22 mouse cellular contexts compared by ENCODE assay signal in genomic region chr8:8622476-8622875, GRCm38 (mm10). TPM values are rescaled to one million over a fixed set of nuclear protein-coding genes. Genes with fewer than 3 reads are reported as not detected.
DNase-seq lines count a peak whose midpoint lies in the region; ATAC-seq lines count a peak whose summit lies in the region.
"Had no signal": no experiment of that assay in that cellular context is flagged by ENCODE, and none has a peak within 500 bp of the region (broad histone marks: within the 10 kb centered on the region; RNA-seq: fewer than 3 reads in every experiment).

No protein-coding gene starts in this region.

- no peak overlapping the region for H3K4me3 ChIP-seq in forebrain, embryonic 13.5 days
- H3K4me3 ChIP-seq in forebrain, embryonic 10.5 days, result no peak overlapping the region
- no peak overlapping the region for H3K4me3 ChIP-seq in hindbrain, embryonic 16.5 days (ENCODE audit: low read length)
- H3K4me3 ChIP-seq in hindbrain, embryonic 11.5 days (ENCODE audit: low read depth, low read length), result no peak overlapping the region
- H3K4me3 ChIP-seq in forebrain, embryonic 15.5 days, result no peak overlapping the region
- H3K4me3 ChIP-seq: limb, embryonic 12.5 days; liver, embryonic 15.5 days; stomach, embryonic 15.5 days had no signal

- peaks cover 66% of the 10 kb centered on the region for H3K4me1 ChIP-seq in forebrain, embryonic 13.5 days
- H3K4me1 ChIP-seq in forebrain, embryonic 10.5 days, result peaks cover 51% of the 10 kb centered on the region
- H3K4me1 ChIP-seq in hindbrain, embryonic 16.5 days (ENCODE audit: control insufficient read depth, insufficient read depth, low read depth, low read length), result peaks cover 22% of the 10 kb centered on the region
- H3K4me1 ChIP-seq in hindbrain, embryonic 11.5 days (replicated peaks; ENCODE audit: control insufficient read depth, insufficient read depth, low read length), result no peaks in the 10 kb centered on the region; the same call in 1 of the 2 replicates
- H3K4me1 ChIP-seq in forebrain, embryonic 15.5 days, result peaks cover 73% of the 10 kb centered on the region
- H3K4me1 ChIP-seq: liver, embryonic 15.5 days; stomach, embryonic 15.5 days had no signal

- H3K9me3 ChIP-seq in forebrain, embryonic 13.5 days (replicated peaks), result no peaks in the 10 kb centered on the region
- no peaks in the 10 kb centered on the region for H3K9me3 ChIP-seq in forebrain, embryonic 10.5 days
- no peaks in the 10 kb centered on the region for H3K9me3 ChIP-seq in hindbrain, embryonic 16.5 days (ENCODE audit: control insufficient read depth, low read length)
- no peaks in the 10 kb centered on the region for H3K9me3 ChIP-seq in hindbrain, embryonic 11.5 days (ENCODE audit: control insufficient read depth, low read length)
- H3K9me3 ChIP-seq in forebrain, embryonic 15.5 days, result no peaks in the 10 kb centered on the region
- H3K9me3 ChIP-seq: limb, embryonic 12.5 days; liver, embryonic 15.5 days; stomach, embryonic 15.5 days had no signal

- WGBS in forebrain, embryonic 13.5 days, result 82% methylated on average over 3 of the region's 3 CpGs
- WGBS in forebrain, embryonic 10.5 days, result 91% methylated on average over 3 of the region's 3 CpGs
- WGBS in hindbrain, embryonic 16.5 days, result 70% methylated on average over 3 of the region's 3 CpGs
- 89% methylated on average over 3 of the region's 3 CpGs for WGBS in hindbrain, embryonic 11.5 days
- 39% methylated on average over 3 of the region's 3 CpGs for WGBS in forebrain, embryonic 15.5 days

- H3K36me3 ChIP-seq in forebrain, embryonic 13.5 days (ENCODE audit: poor library complexity, severe bottlenecking), result peaks cover 53% of the 10 kb centered on the region
- peaks cover 88% of the 10 kb centered on the region for H3K36me3 ChIP-seq in forebrain, embryonic 10.5 days (replicated peaks)
- H3K36me3 ChIP-seq in hindbrain, embryonic 16.5 days (ENCODE audit: control insufficient read depth, insufficient read depth, low read length), result peaks cover 9% of the 10 kb centered on the region
- H3K36me3 ChIP-seq in hindbrain, embryonic 11.5 days (ENCODE audit: control insufficient read depth, insufficient read depth, low read length), result 0 out of 2 replicates have a peak, but pooled peaks cover 2% of the 10 kb centered on the region
- H3K36me3 ChIP-seq in forebrain, embryonic 15.5 days, result peaks cover 24% of the 10 kb centered on the region
- H3K36me3 ChIP-seq: liver, embryonic 15.5 days had no signal

- ATAC-seq in forebrain, embryonic 13.5 days, result no peak
- peak; percentile 7; the same call in 1 of the 2 replicates for ATAC-seq in hindbrain, embryonic 16.5 days
- no peak for ATAC-seq in hindbrain, embryonic 11.5 days (ENCODE audit: low FRiP score)
- no peak for ATAC-seq in forebrain, embryonic 15.5 days (replicated peaks)
- ATAC-seq: inflammation-experienced regulatory T-cells, adult 6 months had no signal

- H3K27ac ChIP-seq in forebrain, embryonic 13.5 days, result peak overlapping the region; percentile 70
- no peak overlapping the region for H3K27ac ChIP-seq in forebrain, embryonic 10.5 days
- 0 out of 2 replicates have a peak overlapping the region, but pooled peaks have one; percentile 29 for H3K27ac ChIP-seq in hindbrain, embryonic 16.5 days (ENCODE audit: low read depth, low read length)
- no peak overlapping the region for H3K27ac ChIP-seq in hindbrain, embryonic 11.5 days (ENCODE audit: low read depth, low read length)
- H3K27ac ChIP-seq in forebrain, embryonic 15.5 days (replicated peaks), result peak overlapping the region; percentile 89
- H3K27ac ChIP-seq: limb, embryonic 12.5 days; liver, embryonic 15.5 days; stomach, embryonic 15.5 days had no signal

- H3K27me3 ChIP-seq in forebrain, embryonic 13.5 days, result no peaks in the 10 kb centered on the region
- 0 out of 2 replicates have a peak, but pooled peaks cover 12% of the 10 kb centered on the region for H3K27me3 ChIP-seq in forebrain, embryonic 10.5 days (ENCODE audit: poor library complexity, severe bottlenecking)
- no peaks in the 10 kb centered on the region for H3K27me3 ChIP-seq in hindbrain, embryonic 16.5 days (replicated peaks; ENCODE audit: control insufficient read depth, insufficient read depth, low read length)
- H3K27me3 ChIP-seq in hindbrain, embryonic 11.5 days (ENCODE audit: control insufficient read depth, insufficient read depth, low read length), result no peaks in the 10 kb centered on the region
- H3K27me3 ChIP-seq in forebrain, embryonic 15.5 days, result no peaks in the 10 kb centered on the region
- H3K27me3 ChIP-seq: limb, embryonic 12.5 days; liver, embryonic 15.5 days; stomach, embryonic 15.5 days had no signal

- H3K9ac ChIP-seq in forebrain, embryonic 13.5 days, result no peak overlapping the region
- H3K9ac ChIP-seq in hindbrain, embryonic 16.5 days (ENCODE audit: low read depth, low read length), result no peak overlapping the region
- H3K9ac ChIP-seq in hindbrain, embryonic 11.5 days (ENCODE audit: low read depth, low read length), result no peak overlapping the region
- no peak overlapping the region for H3K9ac ChIP-seq in forebrain, embryonic 15.5 days (replicated peaks)
- H3K9ac ChIP-seq: limb, embryonic 12.5 days; liver, embryonic 15.5 days; lung, embryonic 14.5 days; stomach, embryonic 15.5 days had no signal

- H3K4me2 ChIP-seq in forebrain, embryonic 13.5 days, result no peak overlapping the region
- H3K4me2 ChIP-seq in hindbrain, embryonic 16.5 days (ENCODE audit: low read length), result no peak overlapping the region; the same call in 1 of the 2 replicates
- H3K4me2 ChIP-seq in hindbrain, embryonic 11.5 days (replicated peaks; ENCODE audit: low read depth, low read length), result no peak overlapping the region
- H3K4me2 ChIP-seq in forebrain, embryonic 15.5 days (replicated peaks), result peak overlapping the region; percentile 8; the same call in 1 of the 2 replicates
- H3K4me2 ChIP-seq: heart, embryonic 11.5 days; limb, embryonic 12.5 days; liver, embryonic 15.5 days; lung, embryonic 14.5 days; stomach, embryonic 15.5 days had no signal

- DNase-seq in forebrain, embryonic 10.5 days (ENCODE audit: extremely low spot score, low spot score), result no peak
- no peak for DNase-seq in hindbrain, embryonic 11.5 days (ENCODE audit: low spot score)
- no peak for DNase-seq in heart, adult 8-10 months (ENCODE audit: low spot score)
- DNase-seq: adrenal gland, postnatal 36 days; B cell, adult 2 months; gastrocnemius, postnatal 10 days; heart, postnatal 36 days; kidney, adult 11 months; kidney, postnatal 14 days; layer of hippocampus, adult 9-11 months; lung, embryonic 14.5 days; lung, postnatal 14 days; midbrain, embryonic 14.5 days; right cerebral cortex, postnatal 14 days had no signal

RNA-seq across cellular contexts. Expression of gene Efnb2, which starts 38.6 kb away (rescaled TPM):
- polyA plus RNA-seq in forebrain, embryonic 13.5 days (2015; fragmentation: Nextera tagmentation; extraction: Ambion mirVana), result 41.7 and 46.8 TPM in 2 replicates
- 28.7 and 29.9 TPM in 2 replicates for polyA plus RNA-seq in forebrain, embryonic 10.5 days (2016; fragmentation: Nextera tagmentation; extraction: Ambion mirVana)
- polyA plus RNA-seq in hindbrain, embryonic 16.5 days (2015; fragmentation: Nextera tagmentation; extraction: Ambion mirVana), result 9.6 and 16.8 TPM in 2 replicates
- polyA plus RNA-seq in hindbrain, embryonic 11.5 days (2014; fragmentation: Nextera tagmentation; extraction: Ambion mirVana), result 36.3 and 43.6 TPM in 2 replicates
- polyA plus RNA-seq in forebrain, embryonic 15.5 days (2015; fragmentation: Nextera tagmentation; extraction: Ambion mirVana), result 65.3 and 66.4 TPM in 2 replicates
- total RNA-seq in heart, adult 8-10 months (2022), result 10 to 100 TPM; 17.0 to 20.8 (median 17.7) TPM

Comparison
In these comparisons a context has a peak if more than half of its experiments do, and no peak if none do; other contexts are left out.
1. H3K27ac ChIP-seq: peak in forebrain, embryonic 13.5 days (single experiment), hindbrain, embryonic 16.5 days (single experiment) and forebrain, embryonic 15.5 days (single experiment); none in forebrain, embryonic 10.5 days (single experiment) and hindbrain, embryonic 11.5 days (single experiment).